In genomic region chr13:114584566-114584965, GRCm38 (mm10) we compare ENCODE assay signal across 14 mouse cellular contexts.
A peak's percentile ranks its signal among the peaks of the same experiment; 100 is the strongest.
DNase-seq lines count a peak whose midpoint lies in the region; ATAC-seq and TF ChIP-seq lines count a peak whose summit lies in the region.
"Had no signal": no experiment of that assay in that cellular context is flagged by ENCODE, and none has a peak within 500 bp of the region (broad histone marks: within the 10 kb centered on the region; RNA-seq: fewer than 3 reads in every experiment).

No protein-coding gene starts in this region.

- CTCF ChIA-PET in Patski (lab: Charles Lee): interaction anchor here (1.2 to 1.8 kb wide), 2 partner anchors 12 to 31 kb away, joined by 3 read pairs; no protein-coding TSS in a partner anchor

- in situ Hi-C loops in Patski (cut with MboI; ENCODE audit: low pct_unique_long_range_greater_than_20kb): no loop called here

- no peak overlapping the region for H3K27ac ChIP-seq in embryonic facial prominence, embryonic 11.5 days (replicated peaks; ENCODE audit: low read depth, low read length)
- H3K27ac ChIP-seq in embryonic facial prominence, embryonic 10.5 days (replicated peaks): no peak overlapping the region
- no peak overlapping the region for H3K27ac ChIP-seq in heart, embryonic 12.5 days (ENCODE audit: poor library complexity, severe bottlenecking)
- no peak overlapping the region for H3K27ac ChIP-seq in lung, postnatal 0 days (ENCODE audit: low read length)
- H3K27ac ChIP-seq: layer of hippocampus, adult 2 months; liver, embryonic 14.5 days had no signal

- H3K4me1 ChIP-seq in embryonic facial prominence, embryonic 11.5 days (ENCODE audit: control insufficient read depth, insufficient read depth, low read length): no peaks in the 10 kb centered on the region
- no peaks in the 10 kb centered on the region for H3K4me1 ChIP-seq in embryonic facial prominence, embryonic 10.5 days
- H3K4me1 ChIP-seq in heart, embryonic 12.5 days (replicated peaks): no peaks in the 10 kb centered on the region
- H3K4me1 ChIP-seq in lung, postnatal 0 days (ENCODE audit: insufficient read depth, low read depth, low read length): no peaks in the 10 kb centered on the region

- no peak overlapping the region for H3K9ac ChIP-seq in embryonic facial prominence, embryonic 11.5 days (replicated peaks; ENCODE audit: low read length)
- H3K9ac ChIP-seq in heart, embryonic 12.5 days: no peak overlapping the region
- no peak overlapping the region for H3K9ac ChIP-seq in lung, postnatal 0 days (replicated peaks; ENCODE audit: low read depth)
- H3K9ac ChIP-seq: liver, embryonic 14.5 days had no signal

- peak; percentile 25 for DNase-seq in embryonic facial prominence, embryonic 11.5 days (ENCODE audit: low spot score)
- DNase-seq in embryonic facial prominence, embryonic 10.5 days (ENCODE audit: low spot score): no peak
- peak; percentile 34 for DNase-seq in Patski (ENCODE audit: low read depth, low spot score)
- DNase-seq in lung, postnatal 0 days (ENCODE audit: low spot score): peak; percentile 54
- DNase-seq in testis, postnatal 10 days (ENCODE audit: low spot score): no peak
- DNase-seq in adrenal gland, postnatal 14 days: no peak
- no peak for DNase-seq in embryo, embryonic 10.5 days (ENCODE audit: low spot score)
- DNase-seq: kidney, adult 11 months; spleen, adult 18-20 months; thymus, postnatal 14 days had no signal

- no peak for TF ChIP-seq CTCF in Patski (IDR thresholded peaks at IDR 0.05)
- no peak for TF ChIP-seq CTCF in lung, postnatal 0 days (IDR thresholded peaks at IDR 0.05)

- no peaks in the 10 kb centered on the region for H3K27me3 ChIP-seq in embryonic facial prominence, embryonic 11.5 days (ENCODE audit: control insufficient read depth, insufficient read depth, low read length)
- no peaks in the 10 kb centered on the region for H3K27me3 ChIP-seq in embryonic facial prominence, embryonic 10.5 days (replicated peaks; ENCODE audit: low read depth, poor library complexity, severe bottlenecking)
- H3K27me3 ChIP-seq in Patski: no peaks in the 10 kb centered on the region
- H3K27me3 ChIP-seq in heart, embryonic 12.5 days (replicated peaks): no peaks in the 10 kb centered on the region
- H3K27me3 ChIP-seq in lung, postnatal 0 days (replicated peaks; ENCODE audit: insufficient read depth, low read length): no peaks in the 10 kb centered on the region

- POLR2A ChIA-PET in Patski (lab: Charles Lee): interaction anchor here (0.6 kb wide), 1 partner anchor 31 kb away, joined by 3 read pairs; no protein-coding TSS in a partner anchor

- H3K4me3 ChIP-seq in embryonic facial prominence, embryonic 11.5 days (ENCODE audit: low read depth, low read length): no peak overlapping the region
- H3K4me3 ChIP-seq in embryonic facial prominence, embryonic 10.5 days: no peak overlapping the region
- no peak overlapping the region for H3K4me3 ChIP-seq in heart, embryonic 12.5 days
- H3K4me3 ChIP-seq in lung, postnatal 0 days (ENCODE audit: low read depth, low read length): no peak overlapping the region
- H3K4me3 ChIP-seq: layer of hippocampus, adult 2 months had no signal

- no peak; the same call in 1 of the 2 replicates for TF ChIP-seq EP300 in lung, postnatal 0 days (IDR thresholded peaks at IDR 0.05)

- no peaks in the 10 kb centered on the region for H3K36me3 ChIP-seq in embryonic facial prominence, embryonic 11.5 days (replicated peaks; ENCODE audit: control insufficient read depth, insufficient read depth, low read depth, low read length)
- H3K36me3 ChIP-seq in embryonic facial prominence, embryonic 10.5 days (replicated peaks): no peaks in the 10 kb centered on the region
- H3K36me3 ChIP-seq in heart, embryonic 12.5 days: no peaks in the 10 kb centered on the region
- no peaks in the 10 kb centered on the region for H3K36me3 ChIP-seq in lung, postnatal 0 days (ENCODE audit: insufficient read depth, low read length)

- H3K9me3 ChIP-seq in embryonic facial prominence, embryonic 11.5 days (replicated peaks; ENCODE audit: control insufficient read depth, low read length): no peaks in the 10 kb centered on the region
- H3K9me3 ChIP-seq in embryonic facial prominence, embryonic 10.5 days: no peaks in the 10 kb centered on the region
- H3K9me3 ChIP-seq in heart, embryonic 12.5 days (replicated peaks): peaks cover 7% of the 10 kb centered on the region; the same call in 1 of the 2 replicates
- H3K9me3 ChIP-seq in lung, postnatal 0 days (ENCODE audit: low read length): no peaks in the 10 kb centered on the region

- H3K4me2 ChIP-seq in embryonic facial prominence, embryonic 11.5 days (ENCODE audit: low read depth, low read length): no peak overlapping the region
- peak overlapping the region; percentile 41 for H3K4me2 ChIP-seq in heart, embryonic 12.5 days
- peak overlapping the region; percentile 34; the same call in 1 of the 2 replicates for H3K4me2 ChIP-seq in lung, postnatal 0 days (replicated peaks; ENCODE audit: low read depth, low read length)
- H3K4me2 ChIP-seq: midbrain, embryonic 11.5 days had no signal

- 60% methylated on average over 7 of the region's 7 CpGs for WGBS in embryonic facial prominence, embryonic 11.5 days
- 73% methylated on average over 7 of the region's 7 CpGs for WGBS in embryonic facial prominence, embryonic 10.5 days
- 34% methylated on average over 7 of the region's 7 CpGs for WGBS in heart, embryonic 12.5 days
- WGBS in lung, postnatal 0 days: 21% methylated on average over 7 of the region's 7 CpGs

- no peak for ATAC-seq in embryonic facial prominence, embryonic 11.5 days (replicated peaks; ENCODE audit: insufficient number of reproducible peaks, low FRiP score, low TSS enrichment, low read depth)
- ATAC-seq in Patski: no peak
- no peak for ATAC-seq in heart, embryonic 12.5 days (ENCODE audit: insufficient number of reproducible peaks, low FRiP score)
- peak; percentile 54 for ATAC-seq in lung, postnatal 0 days

Comparison
In these comparisons a context has a peak if more than half of its experiments do, and no peak if none do; other contexts are left out.
1. DNase-seq: peak in embryonic facial prominence, embryonic 11.5 days (single experiment), Patski (single experiment) and lung, postnatal 0 days (single experiment); none in embryonic facial prominence, embryonic 10.5 days (single experiment), testis, postnatal 10 days (single experiment), adrenal gland, postnatal 14 days (single experiment) and embryo, embryonic 10.5 days (single experiment).